Mouse (Mus musculus) forelimb bud, embryonic 11.5 days (tissue): ENCODE measurements at regions not wholly inside any gene's neighbourhood (a gene's known extent, or its start where the extent isn't known, plus 50 kb on each side); places are given as distances from the start of the nearest gene placed in this dataset.
A peak's percentile ranks its signal among the peaks of the same experiment; 100 is the strongest.

Source experiments
- DNase-seq: peaks from one replicate; pipeline ENCODE4 v3.0.0-alpha.2; 2012; ENCODE audit warnings: low read depth, low spot score

DNA sequence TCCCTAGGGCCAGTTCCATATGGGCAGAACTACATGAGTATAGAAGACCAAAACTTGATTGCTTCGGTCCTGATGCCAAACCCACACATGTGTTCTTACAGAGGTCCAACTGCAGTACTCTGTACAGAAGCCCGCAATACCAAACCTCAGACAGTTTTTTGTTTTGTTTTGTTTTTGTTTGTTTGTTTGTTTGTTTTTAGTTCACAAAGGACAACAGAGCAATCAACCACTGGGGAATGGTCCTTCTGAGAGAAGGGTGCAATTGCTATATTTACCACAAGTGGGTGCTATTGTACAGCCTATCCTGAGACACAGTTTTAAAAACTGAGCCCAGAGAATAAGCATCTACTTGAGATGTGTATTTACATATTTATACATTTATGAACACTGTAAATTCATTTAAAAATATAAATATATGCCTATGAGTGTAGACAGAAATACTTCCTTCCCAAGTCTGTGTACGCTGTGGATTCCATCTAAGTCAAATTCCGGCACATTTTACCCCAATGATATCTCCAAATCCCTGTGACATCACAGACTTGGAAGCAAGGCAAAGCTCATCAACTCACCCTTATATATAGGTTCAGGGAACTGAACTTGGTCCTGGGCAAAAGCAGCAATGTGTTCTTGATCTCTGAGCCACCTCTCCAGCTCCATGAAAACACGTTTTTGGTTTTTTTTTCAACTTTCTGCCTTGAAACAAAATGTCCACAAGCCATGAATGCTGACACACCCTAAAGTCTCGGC, 101.3 kb upstream of the A26c2 start:
- DNase-seq = peak; percentile 33

DNA sequence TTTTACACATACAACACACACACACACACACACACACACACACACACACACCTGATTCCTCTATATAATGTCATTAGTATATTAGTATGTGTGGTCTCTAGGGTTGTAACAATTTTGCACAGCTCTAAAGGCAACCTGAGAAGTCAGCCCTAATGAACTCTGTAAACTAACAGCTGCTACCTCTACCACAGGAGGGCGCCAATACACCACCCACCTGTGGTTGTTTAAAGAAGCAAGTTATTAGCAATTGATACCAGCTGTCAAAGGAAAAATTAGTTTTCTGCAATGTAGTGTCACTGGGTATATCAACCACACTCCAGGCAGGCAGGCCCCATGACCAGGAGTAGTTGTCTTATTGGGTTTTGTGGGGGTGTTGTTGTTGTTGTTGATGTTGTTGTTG, 98.8 kb upstream of the A26c2 start:
- peak; percentile 30 for DNase-seq

DNA sequence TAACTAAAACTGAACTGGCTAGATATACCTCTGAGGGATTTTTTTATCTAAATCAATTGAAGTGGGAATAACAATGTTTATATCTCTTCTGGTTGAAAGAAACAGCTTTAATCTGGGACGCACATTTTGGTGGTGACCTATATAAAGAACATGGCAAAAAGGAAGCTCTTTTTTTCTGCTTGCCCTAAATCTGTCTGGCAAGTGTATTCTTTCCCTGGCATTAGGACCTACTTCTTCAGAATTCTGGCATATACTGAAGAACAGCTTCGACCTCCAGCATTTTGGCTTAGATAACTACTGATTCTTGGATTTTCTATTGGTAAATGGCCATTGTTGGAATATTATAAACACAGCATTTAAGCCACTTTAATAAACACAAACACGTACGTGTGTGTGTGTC, 70.9 kb upstream of the A26c2 start:
- no peak for DNase-seq

DNA sequence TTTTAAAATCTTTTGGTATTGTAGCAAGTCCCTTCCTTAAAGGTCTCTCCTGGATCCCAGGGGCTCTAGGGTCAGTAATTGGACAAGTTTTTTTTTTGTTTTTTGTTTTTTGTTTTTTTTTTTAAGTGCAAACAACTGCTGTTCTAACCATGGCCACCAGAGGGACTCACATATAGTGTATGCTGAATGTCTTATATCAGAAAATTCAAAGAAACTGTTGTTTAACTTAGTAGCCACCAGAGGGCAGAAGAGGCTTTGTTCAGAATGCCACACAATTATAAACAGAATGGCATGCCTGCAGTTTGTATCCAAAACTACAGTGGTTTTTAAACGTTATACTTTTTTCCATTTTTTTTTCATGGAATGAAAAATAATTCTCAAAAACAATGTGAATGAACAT, 53.6 kb upstream of the A26c2 start:
- DNase-seq = peak; percentile 59
